Mouse (Mus musculus) embryonic facial prominence, embryonic 11.5 days (tissue): Measurements from ENCODE around the gene Usp22. TPM values are rescaled to one million over a fixed set of nuclear protein-coding genes. Genes with fewer than 3 reads are reported as not detected.
"Not testable (repeated sequence)": the region's sequence is repeated elsewhere in the genome, so short reads cannot be mapped to it uniquely, and the experiment has no call there.

ENCODE experiments used
- ATAC-seq: fragments of 200-750 bp; cut with Nextera tagmentation; replicated peaks from 2 replicates; pipeline ENCODE4 v1.8.0; 2017; ENCODE audit warnings: low read depth; ENCODE audit not compliant: insufficient number of reproducible peaks, low FRiP score, low TSS enrichment
- DNase-seq: peaks from one replicate; pipeline ENCODE4 v3.0.0-alpha.2; 2015; ENCODE audit warnings: low spot score
- H3K27ac ChIP-seq: fragments of 300-500 bp; sonication (generic); replicated peaks from 2 replicates; pipeline ENCODE4 v1.5.1; 2014; ENCODE audit warnings: mild to moderate bottlenecking, low read depth, low read length, control low read depth
- H3K27me3 ChIP-seq: fragments of 300-500 bp; sonication (generic); 2 replicates; pipeline ENCODE4 v1.6.1; 2014; ENCODE audit warnings: mild to moderate bottlenecking, low read length, moderate library complexity, mixed read lengths; ENCODE audit not compliant: control insufficient read depth, insufficient read depth
- H3K36me3 ChIP-seq: fragments of 300-500 bp; sonication (generic); replicated peaks from 2 replicates; pipeline ENCODE4 v1.6.1; 2014; ENCODE audit warnings: low read depth, mild to moderate bottlenecking, low read length, moderate library complexity, mixed read lengths; ENCODE audit not compliant: control insufficient read depth, insufficient read depth
- H3K4me1 ChIP-seq: fragments of 300-500 bp; sonication (generic); 2 replicates; pipeline ENCODE4 v1.6.1; 2014; ENCODE audit warnings: low read length, mixed read lengths; ENCODE audit not compliant: control insufficient read depth, insufficient read depth
- H3K4me2 ChIP-seq: fragments of 300-500 bp; sonication (generic); 2 replicates; pipeline ENCODE4 v1.6.1; 2014; ENCODE audit warnings: low read depth, mild to moderate bottlenecking, control low read depth, low read length, moderate library complexity
- H3K4me3 ChIP-seq: fragments of 300-500 bp; sonication (generic); 2 replicates; pipeline ENCODE4 v1.5.1; 2014; ENCODE audit warnings: low read depth, low read length, control low read depth
- H3K9ac ChIP-seq: fragments of 300-500 bp; sonication (generic); replicated peaks from 2 replicates; pipeline ENCODE4 v1.6.1; 2014; ENCODE audit warnings: mild to moderate bottlenecking, control low read depth, low read length
- H3K9me3 ChIP-seq: fragments of 300-500 bp; sonication (generic); replicated peaks from 2 replicates; pipeline ENCODE4 v1.6.1; 2016; ENCODE audit warnings: mild to moderate bottlenecking, low read length, inconsistent platforms, mixed read lengths; ENCODE audit not compliant: control insufficient read depth
- WGBS: fragments of 180-500 bp; shearing (Covaris S2); extraction: QIAGEN DNeasy Blood & Tissue Kit; methylation state at CpG from one replicate; pipeline ENCODE4 v1.1.7; 2014; 5-methylcytosine and 5-hydroxymethylcytosine counted together
- polyA plus RNA-seq: library from polyadenylated mRNA; unstranded; fragments of >200 nt; fragmentation: Nextera tagmentation; extraction: Ambion mirVana; gene quantifications from 2 replicates; pipeline ENCODE4 v1.2.1, GENCODE M21; 2014

The Usp22 gene
- polyA plus RNA-seq, 1 experiment from 2014 or later = 222 TPM

DNA sequence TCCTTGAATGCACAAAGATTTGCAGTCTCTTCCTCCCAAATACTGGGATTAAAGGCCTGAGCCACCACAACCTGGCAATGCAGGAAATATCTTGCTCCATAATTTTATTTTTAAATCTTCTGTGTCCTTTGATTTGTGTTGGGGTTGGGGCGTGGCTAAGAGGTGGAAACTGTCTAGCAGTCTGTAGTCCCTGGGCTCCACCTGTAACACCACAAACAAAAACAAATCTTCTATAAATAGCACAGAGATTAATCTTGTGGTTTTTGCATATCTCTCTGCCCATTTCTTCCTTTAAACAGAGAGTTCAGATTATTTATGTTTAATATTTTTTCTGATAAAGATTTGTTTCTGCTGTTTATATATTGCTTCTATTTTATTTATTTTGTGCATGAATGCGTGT lies 41.9 kb downstream of the Usp22 start:
- WGBS = 80% methylated on average over 2 of the region's 2 CpGs
- Histone ChIP-seq H3K9ac (no peak overlapping the region), H3K4me1 (no peaks in the 10 kb centered on the region), H3K36me3 (no peaks in the 10 kb centered on the region), H3K9me3 (no peaks in the 10 kb centered on the region), H3K4me2 (no peak overlapping the region), H3K4me3 (no peak overlapping the region), H3K27me3 (no peaks in the 10 kb centered on the region), H3K27ac (no peak overlapping the region)
- no peak for DNase-seq
- no peak for ATAC-seq

DNA sequence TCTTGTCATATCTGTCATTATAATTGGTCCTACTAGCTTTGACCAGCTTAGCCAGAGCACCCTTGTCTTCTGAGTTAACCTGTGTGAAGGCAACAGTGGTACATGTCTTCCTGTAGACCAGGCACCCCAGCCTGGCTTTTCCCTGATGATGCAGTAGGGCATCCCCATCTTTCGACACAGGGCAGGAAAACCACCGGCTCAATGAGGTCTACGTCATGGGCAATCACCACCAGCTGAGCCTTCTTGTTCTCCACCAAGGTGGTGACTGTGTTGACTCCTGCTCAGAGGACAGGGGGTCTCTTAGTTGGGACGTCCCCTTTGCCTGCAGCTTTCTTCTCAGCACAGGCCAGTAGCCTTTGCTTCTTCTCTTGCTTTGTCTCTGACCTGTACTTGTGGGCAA lies 44.2 kb downstream of the Usp22 start:
- H3K4me3 ChIP-seq, H3K36me3 ChIP-seq, H3K9ac ChIP-seq, H3K27me3 ChIP-seq, H3K4me1 ChIP-seq, DNase-seq, ATAC-seq, H3K4me2 ChIP-seq, H3K27ac ChIP-seq, H3K9me3 ChIP-seq: not testable (repeated sequence)
- 92% methylated on average over 4 of the region's 4 CpGs for WGBS

DNA sequence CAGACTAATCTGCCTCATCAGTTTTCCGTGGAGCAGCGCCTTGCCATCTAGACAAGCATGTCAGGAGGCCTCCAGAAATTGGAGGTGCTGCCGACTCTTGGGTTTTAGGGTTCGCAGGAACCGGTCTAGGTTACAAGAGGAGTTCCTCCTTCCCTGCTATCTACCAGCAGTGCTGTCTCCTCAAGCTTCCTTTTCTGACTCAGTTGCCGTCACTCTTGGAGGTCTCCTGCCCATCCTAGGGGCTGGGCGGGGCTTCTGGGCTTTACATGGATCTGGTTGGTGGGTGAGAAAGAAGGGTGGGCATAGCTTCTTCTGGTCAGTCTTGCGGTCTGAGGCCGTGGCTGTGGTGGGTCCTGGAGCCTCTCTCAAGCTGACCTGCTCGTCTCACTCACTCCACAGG lies 45.5 kb downstream of the Usp22 start:
- Histone ChIP-seq H3K4me3 (no peak overlapping the region), H3K27ac (no peak overlapping the region), H3K9me3 (no peaks in the 10 kb centered on the region), H3K4me1 (no peaks in the 10 kb centered on the region), H3K36me3 (no peaks in the 10 kb centered on the region), H3K9ac (no peak overlapping the region), H3K4me2 (no peak overlapping the region), H3K27me3 (no peaks in the 10 kb centered on the region)
- ATAC-seq (no peak), DNase-seq (no peak)
- WGBS = 55% methylated on average over 10 of the region's 10 CpGs

DNA sequence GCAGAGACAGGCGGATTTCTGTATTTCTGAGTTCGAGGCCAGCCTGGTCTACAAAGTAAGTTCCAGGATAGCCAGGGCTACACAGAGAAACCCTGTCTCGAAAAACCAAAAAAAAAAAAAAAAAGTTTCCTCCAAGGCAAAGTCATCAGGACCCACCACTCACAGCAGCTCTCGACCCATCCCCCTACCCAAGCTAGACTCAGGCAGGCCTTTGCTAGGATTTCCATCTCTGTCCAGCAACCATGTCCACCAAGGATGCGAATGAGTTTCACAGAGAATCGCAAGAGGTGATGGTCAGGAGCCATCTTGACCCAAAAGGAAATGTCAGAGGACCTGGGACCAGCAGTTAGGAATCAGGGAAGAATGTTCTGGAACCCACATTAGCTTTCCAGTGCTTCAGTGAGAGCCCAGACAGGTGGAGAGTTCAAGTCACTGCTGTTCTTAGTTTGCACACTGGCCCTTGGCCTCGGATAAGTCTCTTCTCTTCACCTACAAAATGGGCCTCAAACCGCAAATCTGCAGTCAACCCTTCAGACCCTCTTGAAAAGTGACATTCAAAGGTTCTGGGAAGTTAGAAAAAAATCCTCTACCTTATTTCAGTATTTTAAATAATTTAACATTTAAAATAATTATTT lies 47.3 kb downstream of the Usp22 start:
- WGBS = 91% methylated on average over 8 of the region's 8 CpGs
- DNase-seq (no peak), ATAC-seq (no peak)
- H3K36me3 ChIP-seq = no peaks in the 10 kb centered on the region
- H3K9me3 ChIP-seq = no peaks in the 10 kb centered on the region
- H3K4me2 ChIP-seq = no peak overlapping the region
- H3K27ac ChIP-seq = no peak overlapping the region
- H3K27me3 ChIP-seq = no peaks in the 10 kb centered on the region
- no peak overlapping the region for H3K9ac ChIP-seq
- no peak overlapping the region for H3K4me3 ChIP-seq
- H3K4me1 ChIP-seq = no peaks in the 10 kb centered on the region

DNA sequence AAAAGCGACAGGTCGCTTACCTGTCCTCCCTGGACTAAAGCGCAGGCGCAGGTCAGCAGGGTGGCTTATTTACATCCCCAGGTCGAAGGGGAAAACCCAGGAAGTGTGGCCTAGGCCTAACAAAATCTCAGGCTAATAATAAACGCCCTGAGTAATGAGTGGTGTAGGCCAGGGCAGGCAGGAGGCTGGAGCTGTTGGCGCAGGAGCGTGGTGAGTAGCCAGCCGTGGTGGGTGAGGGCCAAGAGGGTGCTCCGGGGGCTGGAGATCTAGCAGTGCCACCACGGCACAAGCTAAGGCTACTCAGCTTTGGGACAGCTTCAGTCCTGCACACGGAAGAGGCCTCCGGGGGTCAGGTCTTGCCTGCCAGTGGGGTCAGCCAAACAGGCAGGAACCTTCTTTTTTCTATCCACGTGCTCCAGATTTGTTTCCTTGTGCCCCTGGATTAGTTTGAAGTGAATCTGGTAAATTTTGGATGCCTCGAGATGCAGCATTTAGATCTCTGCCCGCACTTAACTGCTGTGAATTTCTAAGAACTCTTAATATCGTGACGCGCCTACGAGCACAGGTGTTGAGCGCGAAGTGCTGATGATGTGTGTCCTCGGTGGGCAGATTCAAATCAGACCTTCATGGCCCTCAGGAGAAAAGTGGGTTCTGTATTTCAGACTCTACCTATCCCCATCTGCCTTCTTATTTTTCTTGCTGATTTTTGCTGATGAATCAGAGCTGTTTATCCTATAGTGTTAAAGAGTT lies 48.1 kb downstream of the Usp22 start, which contains the start of gene Tnfrsf13b:
TSS of gene Tnfrsf13b (plus strand) at position 150 of the 750 bp plus-strand sequence.
- H3K9ac ChIP-seq = no peak within 1 kb of the TSS
- H3K36me3 ChIP-seq = no peaks in the 10 kb centered on the region
- no peaks in the 10 kb centered on the region for H3K27me3 ChIP-seq
- ATAC-seq (no peak), DNase-seq (no peak)
- no peaks in the 10 kb centered on the region for H3K9me3 ChIP-seq
- no peak within 1 kb of the TSS for H3K27ac ChIP-seq
- H3K4me3 ChIP-seq = no peak within 1 kb of the TSS
- no peak within 1 kb of the TSS for H3K4me2 ChIP-seq
- H3K4me1 ChIP-seq = no peaks in the 10 kb centered on the region
- WGBS = 85% methylated on average over 23 of the region's 23 CpGs

DNA sequence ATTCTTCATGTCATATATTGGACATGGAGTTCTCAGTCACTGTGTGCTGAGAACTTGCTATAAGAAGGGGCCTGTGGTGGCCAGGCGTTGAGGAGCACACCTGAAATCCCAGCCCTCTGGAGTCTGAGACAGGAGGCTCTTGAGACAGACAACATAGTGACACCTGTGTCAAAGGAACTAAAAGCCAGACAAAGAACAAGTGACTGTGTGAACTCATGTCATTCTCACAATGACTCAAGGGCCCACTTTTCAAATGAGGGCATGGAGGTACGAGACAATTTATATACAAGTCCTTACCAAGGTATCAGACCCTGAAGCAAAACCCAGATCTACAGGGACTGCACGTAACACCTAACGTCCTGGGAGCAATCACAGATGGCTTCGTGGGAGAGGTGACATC lies 48.9 kb downstream of the Usp22 start:
- no peak for ATAC-seq

DNA sequence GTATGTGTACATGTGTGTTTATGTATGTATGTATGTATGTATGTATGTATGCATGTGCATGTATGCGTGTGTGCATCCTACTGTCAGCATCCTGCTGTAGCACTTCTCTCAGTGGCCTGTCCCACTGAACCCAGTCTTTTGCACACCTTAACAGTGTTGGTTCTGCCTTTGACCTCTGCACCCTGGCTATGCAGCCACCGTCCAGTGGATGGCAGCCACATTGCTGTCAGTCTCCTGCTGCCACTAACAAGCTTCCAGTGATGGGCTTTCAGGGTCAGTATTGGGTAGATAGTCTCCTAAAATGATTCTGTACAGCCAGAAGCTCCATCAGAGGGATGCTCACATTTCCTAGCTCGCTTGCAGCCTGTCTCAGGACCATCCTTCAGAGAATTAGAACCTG lies 51.0 kb downstream of the Usp22 start:
- DNase-seq (no peak), ATAC-seq (no peak)
- Histone ChIP-seq H3K36me3 (no peaks in the 10 kb centered on the region), H3K4me1 (no peaks in the 10 kb centered on the region), H3K4me3 (no peak overlapping the region), H3K9me3 (no peaks in the 10 kb centered on the region), H3K4me2 (no peak overlapping the region), H3K27me3 (no peaks in the 10 kb centered on the region), H3K27ac (no peak overlapping the region), H3K9ac (no peak overlapping the region)
- 66% methylated on average over 3 of the region's 3 CpGs for WGBS

More for the DNA sequence above, 48.9 kb downstream of the Usp22 start:
- no peak overlapping the region for H3K9ac ChIP-seq
- no peak overlapping the region for H3K4me3 ChIP-seq
- H3K36me3 ChIP-seq = no peaks in the 10 kb centered on the region
- H3K4me2 ChIP-seq = no peak overlapping the region
- no peak overlapping the region for H3K27ac ChIP-seq
- H3K27me3 ChIP-seq = no peaks in the 10 kb centered on the region
- WGBS = 84% methylated on average over 5 of the region's 5 CpGs
- no peaks in the 10 kb centered on the region for H3K9me3 ChIP-seq
- no peak for DNase-seq
- H3K4me1 ChIP-seq = no peaks in the 10 kb centered on the region

DNA sequence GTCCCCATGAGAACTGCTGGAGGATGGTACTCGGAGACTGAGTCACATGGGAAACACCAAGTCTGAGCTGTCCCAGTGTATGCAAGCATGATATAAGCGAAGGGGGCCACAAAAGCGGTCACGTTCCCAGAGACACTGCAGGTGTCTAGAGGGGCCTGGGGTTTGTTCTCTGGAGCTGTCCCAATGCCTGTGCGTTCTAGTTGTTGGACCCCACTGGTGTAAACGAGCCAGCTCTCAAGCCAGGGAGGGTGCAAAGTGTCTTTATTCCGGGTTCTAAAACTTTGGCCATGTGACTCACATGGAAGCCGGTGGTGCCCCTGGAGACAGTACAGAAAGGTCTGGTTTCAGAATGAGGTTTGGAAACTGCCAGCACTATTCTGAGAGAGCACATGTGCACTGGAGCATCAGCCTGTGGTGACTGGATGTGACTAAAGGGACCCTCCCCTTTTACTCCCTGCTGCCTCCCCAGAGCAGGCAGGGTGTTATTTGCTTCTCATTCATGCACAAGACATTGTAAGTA lies 52.0 kb downstream of the Usp22 start:
- 87% methylated on average over 8 of the region's 8 CpGs for whole genome bisulfite sequencing
- no peaks in the 10 kb centered on the region for H3K27me3 ChIP-seq

More for the DNA sequence above, 52.0 kb downstream of the Usp22 start:
- Histone ChIP-seq H3K9ac (no peak overlapping the region), H3K9me3 (no peaks in the 10 kb centered on the region), H3K4me3 (no peak overlapping the region), H3K27ac (no peak overlapping the region), H3K4me1 (no peaks in the 10 kb centered on the region), H3K4me2 (no peak overlapping the region), H3K36me3 (no peaks in the 10 kb centered on the region)
- DNase-seq = no peak
- ATAC-seq = no peak
